Mouse (Mus musculus): Measurements from ENCODE around the gene Stat3. TPM values are rescaled to one million over a fixed set of nuclear protein-coding genes. Genes with fewer than 3 reads are reported as not detected.

Gene Stat3
- polyA plus RNA-seq, 1 experiment from 2014 or later: 43.5 TPM

DNA sequence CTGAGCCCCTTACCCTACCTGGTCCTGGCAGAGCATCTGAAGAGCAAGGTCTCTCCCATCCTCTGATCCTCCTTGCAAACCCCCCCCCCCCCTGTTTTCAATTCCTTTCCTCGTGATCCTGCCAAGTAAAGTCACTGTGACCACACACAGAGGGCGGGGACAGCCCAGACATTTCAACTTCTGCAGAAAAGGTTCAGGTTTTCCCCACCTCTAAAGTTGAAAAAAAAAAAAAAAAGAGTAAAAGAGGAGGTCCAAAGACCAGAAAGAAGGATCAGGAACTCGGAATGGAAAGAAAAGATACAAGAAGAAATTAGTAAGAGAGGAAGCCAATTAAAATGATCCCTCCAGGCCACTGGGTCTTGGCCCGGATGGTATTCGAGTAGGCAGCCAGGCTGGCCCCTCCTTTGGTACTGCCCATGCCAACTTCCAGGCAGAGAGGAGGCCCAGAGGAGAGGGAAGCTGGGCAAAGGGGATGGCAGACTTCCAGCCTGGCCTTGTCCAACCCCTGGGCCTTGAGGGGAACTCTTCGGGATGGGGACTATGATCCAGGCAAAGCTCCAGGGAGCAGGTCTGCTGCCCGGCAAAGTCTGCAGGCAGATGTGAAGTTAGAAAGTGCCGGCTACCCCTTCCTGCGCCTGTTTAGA lies 80.3 kb downstream of the Stat3 start, which contains the start of gene Stat5a:
TSS of gene Stat5a (plus strand) at position 417 of the 644 bp plus-strand sequence.
- H3K9me3 ChIP-seq (ENCODE audit: control insufficient read depth, low read depth, low read length): no peaks in the 10 kb centered on the region

DNA sequence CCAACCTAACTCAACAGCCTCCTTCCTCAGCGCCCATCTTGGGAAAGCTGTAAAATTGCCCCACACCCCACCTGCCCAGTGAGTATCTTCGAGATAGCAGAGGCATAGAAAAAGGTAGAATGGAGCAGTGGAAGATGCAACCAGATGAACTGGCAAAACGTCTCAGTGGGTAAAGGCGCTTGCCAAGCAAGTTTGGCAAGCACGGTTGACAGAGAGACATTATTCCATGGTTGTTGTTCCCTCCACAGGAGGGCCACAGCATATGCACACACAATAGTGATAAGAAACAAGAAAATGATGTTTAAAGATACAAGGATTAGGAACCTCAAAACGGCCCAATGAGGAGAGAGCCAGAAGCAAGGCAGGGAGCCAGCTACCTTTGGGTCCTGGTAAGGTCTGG lies 81.4 kb downstream of the Stat3 start:
- ATAC-seq (ENCODE audit: insufficient number of reproducible peaks, insufficient read depth, low FRiP score, low read depth): no peak
- H3K36me3 ChIP-seq (ENCODE audit: control insufficient read depth, insufficient read depth, low read length): no peaks in the 10 kb centered on the region
- no peaks in the 10 kb centered on the region for H3K27me3 ChIP-seq (ENCODE audit: control insufficient read depth, insufficient read depth, low read length)
- H3K27ac ChIP-seq (ENCODE audit: low read length): no peak overlapping the region
- no peaks in the 10 kb centered on the region for H3K9me3 ChIP-seq (ENCODE audit: control insufficient read depth, low read depth, low read length)
- no peak overlapping the region for H3K4me3 ChIP-seq (ENCODE audit: low read depth, low read length)
- 67% methylated on average over 6 of the region's 6 CpGs for WGBS
- H3K9ac ChIP-seq (replicated peaks; ENCODE audit: low read depth, low read length): no peak overlapping the region
- no peaks in the 10 kb centered on the region for H3K4me1 ChIP-seq (ENCODE audit: control insufficient read depth, insufficient read depth, low read length)
- no peak overlapping the region for H3K4me2 ChIP-seq (replicated peaks; ENCODE audit: low read depth, low read length)

More for the DNA sequence above, 80.3 kb downstream of the Stat3 start, which contains the start of gene Stat5a:
- Histone ChIP-seq H3K36me3 (ENCODE audit: control insufficient read depth, insufficient read depth, low read length) (no peaks in the 10 kb centered on the region), H3K4me3 (ENCODE audit: low read depth, low read length) (peak within 1 kb of the TSS; percentile 37), H3K9ac (replicated peaks; ENCODE audit: low read depth, low read length) (no peak within 1 kb of the TSS; the same call in 1 of the 2 replicates), H3K27ac (ENCODE audit: low read length) (no peak within 1 kb of the TSS), H3K27me3 (ENCODE audit: control insufficient read depth, insufficient read depth, low read length) (no peaks in the 10 kb centered on the region), H3K4me2 (replicated peaks; ENCODE audit: low read depth, low read length) (peak within 1 kb of the TSS; percentile 56), H3K4me1 (ENCODE audit: control insufficient read depth, insufficient read depth, low read length) (no peaks in the 10 kb centered on the region)
- 58% methylated on average over 9 of the region's 9 CpGs for WGBS
- no peak for ATAC-seq (ENCODE audit: insufficient number of reproducible peaks, insufficient read depth, low FRiP score, low read depth)

DNA sequence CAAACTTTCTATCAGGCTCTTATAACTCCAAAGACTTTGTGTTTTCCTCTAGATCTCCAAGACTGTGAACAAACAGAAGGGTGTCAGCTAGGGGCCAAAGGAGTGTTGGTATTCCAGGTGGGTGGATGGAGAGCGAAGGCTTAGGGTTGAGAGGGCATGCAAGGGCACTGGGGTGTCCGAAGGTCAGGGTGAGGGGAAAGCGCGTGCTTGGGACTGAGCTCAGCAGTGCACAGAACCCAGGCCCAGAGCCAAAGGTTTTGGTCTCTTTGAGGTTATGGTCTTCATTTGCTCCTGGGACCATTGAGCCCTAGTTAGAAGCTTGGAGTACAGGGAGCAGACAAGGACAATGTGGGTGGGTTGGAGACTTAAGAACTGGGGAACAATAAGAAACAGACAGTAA lies 84.2 kb downstream of the Stat3 start:
- no peak overlapping the region for H3K27ac ChIP-seq (ENCODE audit: low read length)
- WGBS: 84% methylated on average over 4 of the region's 4 CpGs
- no peak for ATAC-seq (ENCODE audit: insufficient number of reproducible peaks, insufficient read depth, low FRiP score, low read depth)
- H3K9me3 ChIP-seq (ENCODE audit: control insufficient read depth, low read depth, low read length): no peaks in the 10 kb centered on the region
- no peak overlapping the region for H3K4me2 ChIP-seq (replicated peaks; ENCODE audit: low read depth, low read length)
- H3K9ac ChIP-seq (replicated peaks; ENCODE audit: low read depth, low read length): no peak overlapping the region
- no peaks in the 10 kb centered on the region; the same call in 1 of the 2 replicates for H3K4me1 ChIP-seq (ENCODE audit: control insufficient read depth, insufficient read depth, low read length)
- H3K27me3 ChIP-seq (ENCODE audit: control insufficient read depth, insufficient read depth, low read length): no peaks in the 10 kb centered on the region
- H3K36me3 ChIP-seq (ENCODE audit: control insufficient read depth, insufficient read depth, low read length): no peaks in the 10 kb centered on the region
- H3K4me3 ChIP-seq (ENCODE audit: low read depth, low read length): no peak overlapping the region

DNA sequence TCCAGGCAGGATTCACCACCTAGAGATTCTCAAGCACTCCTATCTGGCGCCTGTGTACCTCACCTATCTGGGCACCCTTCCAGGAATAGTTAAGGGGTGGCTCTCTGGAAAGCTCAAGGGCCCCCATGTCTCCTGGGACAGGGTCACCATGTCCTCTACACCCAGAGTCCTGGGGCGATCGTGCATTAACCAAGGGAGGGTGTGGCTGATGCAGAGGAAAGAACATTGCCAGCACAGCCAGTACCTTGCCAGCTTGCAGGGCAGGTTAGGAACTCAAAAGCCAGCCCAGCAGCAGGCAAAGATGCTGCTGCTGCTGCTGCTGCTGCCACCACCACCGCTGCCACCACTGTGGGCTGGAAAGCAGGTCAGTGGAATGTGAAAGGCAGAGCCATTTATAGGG lies 85.1 kb downstream of the Stat3 start:
- ATAC-seq (ENCODE audit: insufficient number of reproducible peaks, insufficient read depth, low FRiP score, low read depth): no peak
- Histone ChIP-seq H3K4me1 (ENCODE audit: control insufficient read depth, insufficient read depth, low read length) (no peaks in the 10 kb centered on the region; the same call in 1 of the 2 replicates), H3K4me2 (replicated peaks; ENCODE audit: low read depth, low read length) (no peak overlapping the region), H3K4me3 (ENCODE audit: low read depth, low read length) (no peak overlapping the region), H3K9me3 (ENCODE audit: control insufficient read depth, low read depth, low read length) (no peaks in the 10 kb centered on the region), H3K27me3 (ENCODE audit: control insufficient read depth, insufficient read depth, low read length) (no peaks in the 10 kb centered on the region), H3K36me3 (ENCODE audit: control insufficient read depth, insufficient read depth, low read length) (no peaks in the 10 kb centered on the region), H3K27ac (ENCODE audit: low read length) (no peak overlapping the region), H3K9ac (replicated peaks; ENCODE audit: low read depth, low read length) (no peak overlapping the region)
- WGBS: 52% methylated on average over 4 of the region's 4 CpGs

DNA sequence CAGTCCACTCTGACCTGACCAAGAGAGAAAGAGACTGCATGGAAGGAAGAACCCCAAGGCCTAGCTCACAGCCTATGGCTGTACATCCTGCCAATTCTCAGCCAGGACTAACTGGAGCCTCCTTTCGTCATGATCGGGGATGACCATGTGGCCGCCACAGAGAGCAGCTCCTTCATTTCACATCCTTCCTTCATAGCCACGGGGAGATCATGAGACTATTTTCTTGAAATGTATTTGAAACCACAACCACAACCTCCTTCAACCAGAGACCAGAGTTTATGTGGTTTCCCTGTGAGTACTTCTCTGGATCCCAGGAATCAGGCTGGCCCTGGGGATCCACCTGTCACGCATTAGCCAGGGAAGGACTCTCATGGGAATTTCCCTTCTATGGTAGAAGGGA lies 86.3 kb downstream of the Stat3 start:
- Histone ChIP-seq H3K4me3 (ENCODE audit: low read depth, low read length) (no peak overlapping the region), H3K36me3 (ENCODE audit: control insufficient read depth, insufficient read depth, low read length) (no peaks in the 10 kb centered on the region), H3K27ac (ENCODE audit: low read length) (no peak overlapping the region), H3K9ac (replicated peaks; ENCODE audit: low read depth, low read length) (no peak overlapping the region), H3K4me2 (replicated peaks; ENCODE audit: low read depth, low read length) (no peak overlapping the region), H3K27me3 (ENCODE audit: control insufficient read depth, insufficient read depth, low read length) (no peaks in the 10 kb centered on the region), H3K9me3 (ENCODE audit: control insufficient read depth, low read depth, low read length) (no peaks in the 10 kb centered on the region), H3K4me1 (ENCODE audit: control insufficient read depth, insufficient read depth, low read length) (peaks cover 10% of the 10 kb centered on the region)
- 74% methylated on average over 5 of the region's 5 CpGs for WGBS
- no peak for ATAC-seq (ENCODE audit: insufficient number of reproducible peaks, insufficient read depth, low FRiP score, low read depth)

DNA sequence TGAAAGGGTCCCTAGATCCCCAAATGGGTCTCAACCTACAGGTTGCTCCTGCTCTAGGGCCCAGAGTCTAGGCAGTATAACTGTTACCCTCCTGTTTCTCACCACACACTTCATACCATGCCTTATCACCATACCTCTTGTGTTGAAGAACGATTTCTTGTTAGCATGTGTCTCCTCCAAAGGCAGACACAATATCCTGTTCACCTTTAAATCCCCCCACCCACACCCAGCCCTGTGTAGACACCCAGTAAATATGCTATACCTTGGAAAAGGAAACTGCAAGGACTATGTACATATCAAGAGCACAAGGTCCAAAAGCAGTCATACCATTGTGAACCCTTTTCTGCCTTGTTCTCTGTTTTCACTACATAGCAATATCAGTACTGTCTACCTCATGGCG lies 87.3 kb downstream of the Stat3 start:
- H3K4me3 ChIP-seq (ENCODE audit: low read depth, low read length): no peak overlapping the region
- no peak overlapping the region for H3K9ac ChIP-seq (replicated peaks; ENCODE audit: low read depth, low read length)
- H3K27ac ChIP-seq (ENCODE audit: low read length): no peak overlapping the region
- WGBS: 88% methylated on average over 2 of the region's 2 CpGs
- H3K4me2 ChIP-seq (replicated peaks; ENCODE audit: low read depth, low read length): no peak overlapping the region
- no peaks in the 10 kb centered on the region for H3K27me3 ChIP-seq (ENCODE audit: control insufficient read depth, insufficient read depth, low read length)
- no peaks in the 10 kb centered on the region for H3K36me3 ChIP-seq (ENCODE audit: control insufficient read depth, insufficient read depth, low read length)
- H3K4me1 ChIP-seq (ENCODE audit: control insufficient read depth, insufficient read depth, low read length): peaks cover 10% of the 10 kb centered on the region
- ATAC-seq (ENCODE audit: insufficient number of reproducible peaks, insufficient read depth, low FRiP score, low read depth): no peak
- H3K9me3 ChIP-seq (ENCODE audit: control insufficient read depth, low read depth, low read length): no peaks in the 10 kb centered on the region

DNA sequence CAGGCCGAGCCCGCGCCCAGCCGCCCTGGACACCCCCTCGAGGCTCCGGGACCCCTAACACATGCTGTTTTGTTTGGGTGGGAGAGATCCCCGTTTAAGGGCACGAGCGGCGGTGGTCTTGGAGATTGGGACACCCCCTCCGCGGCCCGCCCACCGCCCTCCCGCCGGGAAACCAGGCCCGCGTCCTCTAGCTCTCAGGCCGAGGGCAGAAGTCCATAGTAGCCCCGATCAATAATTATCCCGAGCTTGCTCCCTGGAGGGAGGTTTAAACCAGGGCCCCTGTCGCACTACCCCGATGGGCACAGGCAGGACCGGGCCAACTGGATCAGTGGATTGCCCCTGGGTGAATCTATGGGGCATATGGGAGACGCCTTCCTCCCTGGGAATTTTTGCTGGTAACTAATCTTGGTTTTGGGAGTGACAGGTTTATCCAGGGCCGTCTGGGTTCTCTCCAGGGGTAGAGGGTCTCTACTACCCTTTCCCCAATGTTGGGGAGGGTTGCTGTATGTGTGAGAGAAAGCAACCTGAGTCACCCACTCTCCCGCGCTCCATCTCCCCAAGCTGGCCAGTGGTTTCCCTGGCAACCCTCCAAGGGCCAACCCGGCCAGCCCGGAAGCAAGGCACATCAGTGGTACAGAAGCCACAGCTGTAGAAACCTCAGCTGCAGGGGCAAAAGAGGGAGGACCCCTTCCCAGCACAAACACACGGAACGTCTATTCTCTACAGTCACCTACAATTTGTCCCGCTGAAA lies 88.4 kb downstream of the Stat3 start:
- H3K9me3 ChIP-seq (ENCODE audit: control insufficient read depth, low read depth, low read length): no peaks in the 10 kb centered on the region
- 1% methylated on average over 33 of the region's 33 CpGs for WGBS
- peak overlapping the region; percentile 96 for H3K9ac ChIP-seq (replicated peaks; ENCODE audit: low read depth, low read length)
- H3K4me3 ChIP-seq (ENCODE audit: low read depth, low read length): peak overlapping the region; percentile 93
- H3K4me2 ChIP-seq (replicated peaks; ENCODE audit: low read depth, low read length): peak overlapping the region; percentile 79
- peak overlapping the region; percentile 84 for H3K27ac ChIP-seq (ENCODE audit: low read length)
- H3K4me1 ChIP-seq (ENCODE audit: control insufficient read depth, insufficient read depth, low read length): peaks cover 10% of the 10 kb centered on the region
- no peaks in the 10 kb centered on the region for H3K36me3 ChIP-seq (ENCODE audit: control insufficient read depth, insufficient read depth, low read length)
- ATAC-seq (ENCODE audit: insufficient number of reproducible peaks, insufficient read depth, low FRiP score, low read depth): peak; percentile 64; the same call in 1 of the 2 replicates
- H3K27me3 ChIP-seq (ENCODE audit: control insufficient read depth, insufficient read depth, low read length): no peaks in the 10 kb centered on the region

DNA sequence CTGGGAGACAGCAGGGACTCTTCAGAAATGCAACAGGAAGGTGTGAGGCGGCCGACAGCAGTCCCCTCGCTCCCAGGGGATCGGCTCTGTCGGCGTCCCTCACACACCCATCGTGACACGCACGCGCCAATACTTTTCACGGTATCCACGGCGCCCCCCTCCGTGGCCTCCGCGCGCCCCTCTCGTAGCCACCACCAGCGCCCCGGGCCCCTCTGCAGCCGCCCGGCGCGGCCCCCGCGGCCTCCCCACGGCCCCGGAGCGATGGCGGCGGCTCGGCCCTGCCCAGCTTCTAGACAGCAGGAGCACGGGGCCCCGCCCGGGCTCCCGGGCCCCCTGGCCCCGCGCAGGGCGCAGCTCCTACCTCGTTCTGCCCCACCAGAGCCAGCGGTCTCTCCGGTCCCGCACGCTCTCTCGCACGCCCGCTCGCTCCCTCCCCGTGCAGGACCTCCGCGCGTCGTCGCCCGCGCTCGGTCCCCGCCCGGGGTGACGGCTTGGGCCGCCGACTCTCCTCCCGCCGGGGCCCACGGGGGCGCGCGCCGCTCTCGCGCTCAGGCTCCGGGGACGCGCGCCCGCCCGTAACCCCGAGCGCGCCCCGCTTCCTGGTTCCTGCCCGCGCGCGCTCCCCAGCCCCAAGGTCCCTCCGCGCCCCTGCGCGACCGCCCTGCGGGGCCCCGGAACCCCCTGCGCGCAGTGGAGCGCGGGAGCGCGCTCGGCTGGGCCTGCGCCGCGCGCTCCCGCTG lies 89.1 kb downstream of the Stat3 start, which contains the start of gene Stat5b:
TSS of gene Stat5b (minus strand) at position 687 of the 740 bp plus-strand sequence.
- Histone ChIP-seq H3K27me3 (ENCODE audit: control insufficient read depth, insufficient read depth, low read length) (no peaks in the 10 kb centered on the region), H3K9ac (replicated peaks; ENCODE audit: low read depth, low read length) (peak within 1 kb of the TSS; percentile 96), H3K9me3 (ENCODE audit: control insufficient read depth, low read depth, low read length) (no peaks in the 10 kb centered on the region), H3K36me3 (ENCODE audit: control insufficient read depth, insufficient read depth, low read length) (no peaks in the 10 kb centered on the region), H3K4me2 (replicated peaks; ENCODE audit: low read depth, low read length) (peak within 1 kb of the TSS; percentile 79), H3K4me1 (ENCODE audit: control insufficient read depth, insufficient read depth, low read length) (peaks cover 10% of the 10 kb centered on the region), H3K4me3 (ENCODE audit: low read depth, low read length) (peak within 1 kb of the TSS; percentile 93), H3K27ac (ENCODE audit: low read length) (peak within 1 kb of the TSS; percentile 84)
- ATAC-seq (ENCODE audit: insufficient number of reproducible peaks, insufficient read depth, low FRiP score, low read depth): peak; percentile 81
- WGBS: under 1% methylated on average over 91 of the region's 104 CpGs

Data from stomach, embryonic 14.5 days (tissue).